Mouse (Mus musculus): ENCODE results near the gene Lamtor2. TPM values are rescaled to one million over a fixed set of nuclear protein-coding genes. Genes with fewer than 3 reads are reported as not detected.
"Not testable (repeated sequence)": the region's sequence is repeated elsewhere in the genome, so short reads cannot be mapped to it uniquely, and the experiment has no call there.

The Lamtor2 gene
- polyA plus RNA-seq, 1 experiment from 2014 or later, result 108 TPM

- Histone ChIP-seq H3K27me3 (replicated peaks) (no peaks in the 10 kb centered on the region), H3K27ac (ENCODE audit: poor library complexity, severe bottlenecking) (peak overlapping the region; percentile 68), H3K4me2 (peak overlapping the region; percentile 94), H3K9me3 (replicated peaks) (no peaks in the 10 kb centered on the region), H3K9ac (peak overlapping the region; percentile 99), H3K4me3 (peak overlapping the region; percentile 99), H3K36me3 (peaks cover 39% of the 10 kb centered on the region), H3K4me1 (replicated peaks) (peaks cover 17% of the 10 kb centered on the region)
- ATAC-seq (ENCODE audit: insufficient number of reproducible peaks, low FRiP score), result peak; percentile 81
- under 1% methylated on average over 34 of the region's 34 CpGs for WGBS
Measured at GRCm38 (mm10) chr3:88579454-88580117, 26.7 kb upstream of the Lamtor2 start.

GRCm38 (mm10) chr3:88578498-88579424 is 25.9 kb upstream of the Lamtor2 start:
- ATAC-seq (ENCODE audit: insufficient number of reproducible peaks, low FRiP score), result no peak
- peaks cover 17% of the 10 kb centered on the region for H3K4me1 ChIP-seq (replicated peaks)
- 43% methylated on average over 8 of the region's 8 CpGs for WGBS
- no peaks in the 10 kb centered on the region for H3K9me3 ChIP-seq (replicated peaks)
- H3K4me2 ChIP-seq, result peak overlapping the region; percentile 94
- peak overlapping the region; percentile 99 for H3K4me3 ChIP-seq
- H3K27ac ChIP-seq (ENCODE audit: poor library complexity, severe bottlenecking), result no peak overlapping the region
- H3K27me3 ChIP-seq (replicated peaks), result no peaks in the 10 kb centered on the region
- H3K9ac ChIP-seq, result 0 out of 2 replicates have a peak overlapping the region, but pooled peaks have one; percentile 99
- peaks cover 31% of the 10 kb centered on the region for H3K36me3 ChIP-seq

- 84% methylated on average over 5 of the region's 5 CpGs for WGBS
- not testable (repeated sequence) for ATAC-seq (ENCODE audit: insufficient number of reproducible peaks, low FRiP score); H3K27me3 ChIP-seq (replicated peaks); H3K9ac ChIP-seq; H3K27ac ChIP-seq (ENCODE audit: poor library complexity, severe bottlenecking); H3K4me2 ChIP-seq; H3K4me3 ChIP-seq; H3K9me3 ChIP-seq (replicated peaks)
- Histone ChIP-seq H3K36me3 (peaks cover 22% of the 10 kb centered on the region), H3K4me1 (replicated peaks) (peaks cover 17% of the 10 kb centered on the region)
Measured at GRCm38 (mm10) chr3:88577846-88578245, 25.0 kb upstream of the Lamtor2 start.

GRCm38 (mm10) chr3:88575540-88575939 is 22.7 kb upstream of the Lamtor2 start, which contains the start of gene Ssr2:
Gene Ssr2 (plus strand): TSS chr3:88575876.
- Histone ChIP-seq H3K9me3 (replicated peaks) (no peaks in the 10 kb centered on the region), H3K9ac (no peak within 1 kb of the TSS), H3K27ac (ENCODE audit: poor library complexity, severe bottlenecking) (no peak within 1 kb of the TSS), H3K4me3 (no peak within 1 kb of the TSS), H3K27me3 (replicated peaks) (no peaks in the 10 kb centered on the region), H3K4me1 (replicated peaks) (peaks cover 10% of the 10 kb centered on the region), H3K36me3 (peaks cover under 1% of the 10 kb centered on the region; the same call in 1 of the 2 replicates), H3K4me2 (no peak within 1 kb of the TSS)
- 79% methylated on average over 3 of the region's 3 CpGs for WGBS
- ATAC-seq (ENCODE audit: insufficient number of reproducible peaks, low FRiP score), result no peak

GRCm38 (mm10) chr3:88573810-88574209 is 20.9 kb upstream of the Lamtor2 start:
- Histone ChIP-seq H3K4me1 (replicated peaks) (0 out of 2 replicates have a peak, but pooled peaks cover under 1% of the 10 kb centered on the region), H3K4me3 (no peak overlapping the region), H3K27me3 (replicated peaks) (no peaks in the 10 kb centered on the region), H3K27ac (ENCODE audit: poor library complexity, severe bottlenecking) (no peak overlapping the region), H3K9me3 (replicated peaks) (no peaks in the 10 kb centered on the region), H3K4me2 (no peak overlapping the region), H3K36me3 (peaks cover 18% of the 10 kb centered on the region), H3K9ac (no peak overlapping the region)
- 78% methylated on average over 2 of the region's 2 CpGs for WGBS
- ATAC-seq (ENCODE audit: insufficient number of reproducible peaks, low FRiP score), result no peak

GRCm38 (mm10) chr3:88572835-88573234 is 20.0 kb upstream of the Lamtor2 start:
- no peaks in the 10 kb centered on the region for H3K4me1 ChIP-seq (replicated peaks)
- H3K4me2 ChIP-seq, result no peak overlapping the region
- H3K4me3 ChIP-seq, result no peak overlapping the region
- peaks cover 28% of the 10 kb centered on the region for H3K36me3 ChIP-seq
- H3K9ac ChIP-seq, result no peak overlapping the region
- H3K27ac ChIP-seq (ENCODE audit: poor library complexity, severe bottlenecking), result no peak overlapping the region
- ATAC-seq (ENCODE audit: insufficient number of reproducible peaks, low FRiP score), result no peak
- H3K9me3 ChIP-seq (replicated peaks), result no peaks in the 10 kb centered on the region
- H3K27me3 ChIP-seq (replicated peaks), result no peaks in the 10 kb centered on the region
- WGBS, result 71% methylated on average over 2 of the region's 2 CpGs

GRCm38 (mm10) chr3:88571856-88572255 is 19.0 kb upstream of the Lamtor2 start:
- Histone ChIP-seq H3K4me3 (no peak overlapping the region), H3K4me1 (replicated peaks) (no peaks in the 10 kb centered on the region), H3K27ac (ENCODE audit: poor library complexity, severe bottlenecking) (no peak overlapping the region), H3K9ac (no peak overlapping the region), H3K4me2 (no peak overlapping the region), H3K9me3 (replicated peaks) (no peaks in the 10 kb centered on the region), H3K36me3 (peaks cover 38% of the 10 kb centered on the region), H3K27me3 (replicated peaks) (no peaks in the 10 kb centered on the region)
- no peak for ATAC-seq (ENCODE audit: insufficient number of reproducible peaks, low FRiP score)
- WGBS, result 61% methylated on average over 1 of the region's 1 CpGs

- no peaks in the 10 kb centered on the region for H3K9me3 ChIP-seq (replicated peaks)
- H3K4me2 ChIP-seq, result no peak overlapping the region
- peaks cover 53% of the 10 kb centered on the region for H3K36me3 ChIP-seq
- H3K27ac ChIP-seq (ENCODE audit: poor library complexity, severe bottlenecking), result no peak overlapping the region
- no peaks in the 10 kb centered on the region for H3K27me3 ChIP-seq (replicated peaks)
- no peak for ATAC-seq (ENCODE audit: insufficient number of reproducible peaks, low FRiP score)
- no peak overlapping the region for H3K9ac ChIP-seq
- WGBS, result 91% methylated on average over 10 of the region's 10 CpGs
- H3K4me1 ChIP-seq (replicated peaks), result peaks cover 4% of the 10 kb centered on the region; the same call in 1 of the 2 replicates
- no peak overlapping the region for H3K4me3 ChIP-seq
Measured at GRCm38 (mm10) chr3:88570341-88570740, 17.5 kb upstream of the Lamtor2 start.

GRCm38 (mm10) chr3:88569694-88570093 is 16.8 kb upstream of the Lamtor2 start:
- 90% methylated on average over 5 of the region's 5 CpGs for WGBS
- peaks cover 59% of the 10 kb centered on the region for H3K36me3 ChIP-seq
- ATAC-seq (ENCODE audit: insufficient number of reproducible peaks, low FRiP score), result no peak

GRCm38 (mm10) chr3:88569093-88569492 is 16.2 kb upstream of the Lamtor2 start:
- Histone ChIP-seq H3K9me3 (replicated peaks) (no peaks in the 10 kb centered on the region), H3K4me3 (no peak overlapping the region), H3K36me3 (peaks cover 65% of the 10 kb centered on the region), H3K9ac (no peak overlapping the region), H3K4me2 (no peak overlapping the region), H3K27me3 (replicated peaks) (no peaks in the 10 kb centered on the region), H3K27ac (ENCODE audit: poor library complexity, severe bottlenecking) (no peak overlapping the region), H3K4me1 (replicated peaks) (peaks cover 4% of the 10 kb centered on the region; the same call in 1 of the 2 replicates)
- WGBS, result 94% methylated on average over 2 of the region's 2 CpGs
- ATAC-seq (ENCODE audit: insufficient number of reproducible peaks, low FRiP score), result no peak

More at GRCm38 (mm10) chr3:88569694-88570093, 16.8 kb upstream of the Lamtor2 start:
- Histone ChIP-seq H3K4me3 (no peak overlapping the region), H3K27me3 (replicated peaks) (no peaks in the 10 kb centered on the region), H3K4me1 (replicated peaks) (peaks cover 4% of the 10 kb centered on the region; the same call in 1 of the 2 replicates), H3K27ac (ENCODE audit: poor library complexity, severe bottlenecking) (no peak overlapping the region), H3K9ac (no peak overlapping the region), H3K4me2 (no peak overlapping the region), H3K9me3 (replicated peaks) (no peaks in the 10 kb centered on the region)

- Histone ChIP-seq H3K9ac (no peak overlapping the region), H3K4me1 (replicated peaks) (peaks cover 4% of the 10 kb centered on the region; the same call in 1 of the 2 replicates), H3K27me3 (replicated peaks) (no peaks in the 10 kb centered on the region), H3K27ac (ENCODE audit: poor library complexity, severe bottlenecking) (no peak overlapping the region), H3K9me3 (replicated peaks) (no peaks in the 10 kb centered on the region), H3K4me2 (no peak overlapping the region), H3K36me3 (peaks cover 70% of the 10 kb centered on the region), H3K4me3 (no peak overlapping the region)
- no peak; the same call in 1 of the 2 replicates for ATAC-seq (ENCODE audit: insufficient number of reproducible peaks, low FRiP score)
- WGBS, result 94% methylated on average over 2 of the region's 2 CpGs
Measured at GRCm38 (mm10) chr3:88568615-88569014, 15.7 kb upstream of the Lamtor2 start.
